ENCODE assay signal across 19 mouse cellular contexts in genomic region chr13:34043716-34044393, GRCm38 (mm10). TPM values are rescaled to one million over a fixed set of nuclear protein-coding genes. Genes with fewer than 3 reads are reported as not detected.
DNase-seq lines count a peak whose midpoint lies in the region; ATAC-seq and TF ChIP-seq lines count a peak whose summit lies in the region.
"Had no signal": no experiment of that assay in that cellular context is flagged by ENCODE, and none has a peak within 500 bp of the region (broad histone marks: within the 10 kb centered on the region; RNA-seq: fewer than 3 reads in every experiment).

No protein-coding gene starts in this region.

- DNase-seq in embryo, embryonic 10 days (ENCODE audit: low spot score), result peak; percentile 23
- no peak for DNase-seq in embryo, embryonic 11 days
- DNase-seq in liver, adult 2 months (ENCODE audit: extremely low read depth, low read depth, low spot score), result peak; percentile 60
- peak; percentile 18 for DNase-seq in ZHBTc4 (ENCODE audit: low read depth, low spot score)
- no peak for DNase-seq in Muller cell, postnatal 12 days (ENCODE audit: inconsistent ontology term)
- DNase-seq in testis, postnatal 10 days (ENCODE audit: low spot score), result no peak
- DNase-seq: adrenal gland, adult 8-10 months; adrenal gland, postnatal 36 days; cerebellum, adult 2 months; cerebellum, postnatal 10 days; gastrocnemius, postnatal 10 days; heart, postnatal 36 days had no signal

- no peak overlapping the region for H3K4me2 ChIP-seq in liver, embryonic 12.5 days
- H3K4me2 ChIP-seq: embryonic facial prominence, embryonic 12.5 days; forebrain, embryonic 12.5 days; heart, embryonic 12.5 days; hindbrain, embryonic 15.5 days had no signal

- ATAC-seq in liver, embryonic 12.5 days, result no peak
- ATAC-seq: forebrain, embryonic 16.5 days; Patski had no signal

- no peaks in the 10 kb centered on the region for H3K27me3 ChIP-seq in liver, adult 2 months (ENCODE audit: control insufficient read depth, insufficient read depth, low read length)
- no peaks in the 10 kb centered on the region for H3K27me3 ChIP-seq in liver, embryonic 12.5 days (replicated peaks)
- H3K27me3 ChIP-seq: embryonic facial prominence, embryonic 12.5 days; forebrain, embryonic 12.5 days; heart, embryonic 12.5 days; hindbrain, embryonic 15.5 days; Patski had no signal

- H3K9me3 ChIP-seq in liver, embryonic 12.5 days (replicated peaks), result no peaks in the 10 kb centered on the region
- H3K9me3 ChIP-seq: embryonic facial prominence, embryonic 12.5 days; forebrain, embryonic 12.5 days; hindbrain, embryonic 15.5 days had no signal

- WGBS in liver, adult 2 months, result 31% methylated on average over 7 of the region's 7 CpGs
- WGBS in liver, embryonic 12.5 days (ENCODE audit: insufficient replicate concordance), result 51% methylated on average over 7 of the region's 7 CpGs

- peak overlapping the region; percentile 72 for H3K27ac ChIP-seq in liver, adult 2 months (replicated peaks; ENCODE audit: insufficient read depth, low read depth, low read length)
- no peak overlapping the region for H3K27ac ChIP-seq in liver, embryonic 12.5 days
- H3K27ac ChIP-seq: embryonic facial prominence, embryonic 12.5 days; forebrain, embryonic 12.5 days; hindbrain, embryonic 15.5 days had no signal

- peaks cover 35% of the 10 kb centered on the region for H3K4me1 ChIP-seq in liver, adult 2 months (ENCODE audit: control insufficient read depth, insufficient read depth, low read length)
- H3K4me1 ChIP-seq in liver, embryonic 12.5 days, result peaks cover 11% of the 10 kb centered on the region

- no peak overlapping the region for H3K9ac ChIP-seq in liver, adult 2 months (ENCODE audit: low read depth, low read length)
- no peak overlapping the region for H3K9ac ChIP-seq in liver, embryonic 12.5 days
- H3K9ac ChIP-seq: embryonic facial prominence, embryonic 12.5 days; forebrain, embryonic 12.5 days; heart, embryonic 12.5 days; hindbrain, embryonic 15.5 days had no signal

- peaks cover 14% of the 10 kb centered on the region; the same call in 1 of the 2 replicates for H3K36me3 ChIP-seq in liver, adult 2 months (ENCODE audit: control insufficient read depth, insufficient read depth, low read length)
- peaks cover 7% of the 10 kb centered on the region for H3K36me3 ChIP-seq in liver, embryonic 12.5 days

- no peak for TF ChIP-seq CTCF in liver, adult 2 months (IDR thresholded peaks at IDR 0.05; ENCODE audit: low read depth, low read length)

- TF ChIP-seq POLR2A in liver, adult 2 months (IDR thresholded peaks at IDR 0.05; ENCODE audit: extremely low read depth, insufficient read depth, low read length), result no peak

- no peak overlapping the region for H3K4me3 ChIP-seq in liver, adult 2 months (ENCODE audit: insufficient read depth, low read depth, low read length)
- H3K4me3 ChIP-seq in liver, embryonic 12.5 days, result no peak overlapping the region
- H3K4me3 ChIP-seq: embryonic facial prominence, embryonic 12.5 days; forebrain, embryonic 12.5 days; heart, embryonic 12.5 days; hindbrain, embryonic 15.5 days had no signal

- H3K79me2 ChIP-seq in liver, adult 2 months (ENCODE audit: control insufficient read depth, insufficient read depth, low read length), result peaks cover 2% of the 10 kb centered on the region; the same call in 1 of the 2 replicates

RNA-seq across cellular contexts. Expression of gene Bphl, which starts 6.5 kb away (rescaled TPM):
- 266 and 287 TPM in 2 replicates for total RNA-seq in liver, adult 2 months (2014; rRNA removed)
- polyA plus RNA-seq in liver, adult 2 months (2012; rRNA removed), result 241 and 259 TPM in 2 replicates
- 29.2 and 29.3 TPM in 2 replicates for polyA plus RNA-seq in liver, embryonic 12.5 days (2016; fragmentation: Nextera tagmentation; extraction: Ambion mirVana)

RNA-seq across cellular contexts. Expression of gene Tubb2a, which starts 34.0 kb away (rescaled TPM):
- 27.5 and 56.4 TPM in 2 replicates for total RNA-seq in liver, adult 2 months (2014; rRNA removed)
- 569 and 614 TPM in 2 replicates for polyA plus RNA-seq in liver, adult 2 months (2012; rRNA removed)
- 67.3 and 68.1 TPM in 2 replicates for polyA plus RNA-seq in liver, embryonic 12.5 days (2016; fragmentation: Nextera tagmentation; extraction: Ambion mirVana)

RNA-seq across cellular contexts. Expression of gene Serpinb6a, which starts 41.3 kb away (rescaled TPM):
- 29.6 and 29.8 TPM in 2 replicates for total RNA-seq in liver, adult 2 months (2014; rRNA removed)
- polyA plus RNA-seq in liver, adult 2 months (2012; rRNA removed), result 7.2 and 7.4 TPM in 2 replicates
- polyA plus RNA-seq in liver, embryonic 12.5 days (2016; fragmentation: Nextera tagmentation; extraction: Ambion mirVana), result 12.7 and 12.9 TPM in 2 replicates

RNA-seq across cellular contexts. Expression of gene Ripk1, which starts 41.7 kb away (rescaled TPM):
- 21.6 and 27.0 TPM in 2 replicates for total RNA-seq in liver, adult 2 months (2014; rRNA removed)
- 5.1 and 5.9 TPM in 2 replicates for polyA plus RNA-seq in liver, adult 2 months (2012; rRNA removed)
- polyA plus RNA-seq in liver, embryonic 12.5 days (2016; fragmentation: Nextera tagmentation; extraction: Ambion mirVana), result 19.6 and 20.2 TPM in 2 replicates

Comparison
In these comparisons a context has a peak if more than half of its experiments do, and no peak if none do; other contexts are left out.
1. DNase-seq: peak in embryo, embryonic 10 days (single experiment), liver, adult 2 months (single experiment) and ZHBTc4 (single experiment); none in embryo, embryonic 11 days (single experiment), Muller cell, postnatal 12 days (single experiment) and testis, postnatal 10 days (single experiment).